Comparison of ENCODE assay signal across 8 mouse cellular contexts in genomic region chr10:81289278-81289677, GRCm38 (mm10). TPM values are rescaled to one million over a fixed set of nuclear protein-coding genes. Genes with fewer than 3 reads are reported as not detected.
DNase-seq lines count a peak whose midpoint lies in the region.

No protein-coding gene starts in this region.

- peak; percentile 68 to 77 for DNase-seq in heart, adult 18-20 months
- DNase-seq in heart, postnatal 25 days (ENCODE audit: low spot score): no peak
- peak; percentile 77 to 78 for DNase-seq in B cell, adult 2 months
- peak; percentile 62 to 75 for DNase-seq in adrenal gland, postnatal 36 days
- DNase-seq in forelimb bud, embryonic 11.5 days (ENCODE audit: low read depth, low spot score): peak; percentile 75
- peak; percentile 77 for DNase-seq in kidney, postnatal 14 days
- peak; percentile 46 to 67 for DNase-seq in natural killer cell, adult 2 months (ENCODE audit: low spot score in 2 of 2)
- peak; percentile 68 to 74 for DNase-seq in thymus, postnatal 36 days

- intact Hi-C loops in heart, postnatal 25 days (cut with DNase I): loop anchor here (1.0 kb wide), 1 partner anchor 16 kb away; no protein-coding TSS in a partner anchor

RNA-seq across cellular contexts. Expression of gene Tjp3, which starts 2.1 kb away (rescaled TPM):
- under 1 TPM in 1 of 2 experiments, not detected in 1; 0.87 TPM for total RNA-seq in heart, adult 18-20 months (2021)
- not detected for total RNA-seq in heart, postnatal 25 days (2021)
- under 1 TPM; 0.23 to 0.26 TPM for total RNA-seq in adrenal gland, postnatal 36 days (2021)

RNA-seq across cellular contexts. Expression of gene Pip5k1c, which starts 3.5 kb away (rescaled TPM):
- total RNA-seq in heart, adult 18-20 months (2021): 10 to 100 TPM; 23.1 to 25.6 TPM
- total RNA-seq in heart, postnatal 25 days (2021): 10 to 100 TPM; 30.0 to 33.7 TPM
- 10 to 100 TPM; 37.2 to 40.9 TPM for total RNA-seq in adrenal gland, postnatal 36 days (2021)

RNA-seq across cellular contexts. Expression of gene Apba3, which starts 22.5 kb away (rescaled TPM):
- 100 to 1,000 TPM in 1 of 2 experiments, 10 to 100 TPM in 1; 85.9 to 110 TPM for total RNA-seq in heart, adult 18-20 months (2021)
- total RNA-seq in heart, postnatal 25 days (2021): 100 to 1,000 TPM in 1 of 2 experiments, 10 to 100 TPM in 1; 98.4 to 123 TPM
- total RNA-seq in adrenal gland, postnatal 36 days (2021): 100 to 1,000 TPM in 1 of 2 experiments, 10 to 100 TPM in 1; 78.8 to 109 TPM

RNA-seq across cellular contexts. Expression of gene Mrpl54, which starts 22.5 kb away (rescaled TPM):
- 10 to 100 TPM; 85.7 to 89.6 TPM for total RNA-seq in heart, adult 18-20 months (2021)
- 10 to 100 TPM; 93.8 to 96.6 TPM for total RNA-seq in heart, postnatal 25 days (2021)
- 100 to 1,000 TPM; 121 to 141 TPM for total RNA-seq in adrenal gland, postnatal 36 days (2021)

RNA-seq across cellular contexts. Expression of gene Cactin, which starts 31.6 kb away (rescaled TPM):
- 10 to 100 TPM; 14.6 to 15.8 TPM for total RNA-seq in heart, adult 18-20 months (2021)
- 10 to 100 TPM; 13.5 to 16.6 TPM for total RNA-seq in heart, postnatal 25 days (2021)
- 10 to 100 TPM; 37.9 to 39.1 TPM for total RNA-seq in adrenal gland, postnatal 36 days (2021)
